Mouse (Mus musculus) embryonic fibroblast, embryonic 13.5 days (primary cell): ENCODE data around the gene Lmna. TPM values are rescaled to one million over a fixed set of nuclear protein-coding genes. Genes with fewer than 3 reads are reported as not detected.

Source experiments
- H3K27ac ChIP-seq: 2 replicates; pipeline ENCODE4 v1.5.1; 2012; ENCODE audit warnings: low read length, control low read depth, inconsistent platforms; ENCODE audit not compliant: insufficient read depth
- H3K4me1 ChIP-seq: 2 replicates; pipeline ENCODE4 v1.6.1; 2011; ENCODE audit warnings: low read length; ENCODE audit not compliant: control insufficient read depth, insufficient read depth
- H3K4me3 ChIP-seq: 2 replicates; pipeline ENCODE4 v1.5.1; 2011; ENCODE audit warnings: mild to moderate bottlenecking, control low read depth, low read length; ENCODE audit not compliant: insufficient read depth
- CTCF ChIP-seq: IDR thresholded peaks from 2 replicates; pipeline ENCODE4 v1.5.1; 2011; ENCODE audit warnings: mild to moderate bottlenecking, control low read depth, low read length, moderate library complexity, borderline replicate concordance; ENCODE audit not compliant: insufficient read depth
- POLR2A ChIP-seq: IDR thresholded peaks from 2 replicates; pipeline ENCODE4 v1.6.1; 2011; ENCODE audit warnings: low read depth, mild to moderate bottlenecking, control low read depth, low read length, moderate library complexity
- polyA plus RNA-seq: library from polyadenylated mRNA; stranded (reverse); fragments of >200 nt; gene quantifications from 2 replicates; pipeline ENCODE4 v1.2.4, GENCODE M21; 2011; ENCODE audit warnings: low read depth; ENCODE audit not compliant: missing spikeins, insufficient read length

Lmna gene
- polyA plus RNA-seq, 1 experiment: 401 TPM

DNA sequence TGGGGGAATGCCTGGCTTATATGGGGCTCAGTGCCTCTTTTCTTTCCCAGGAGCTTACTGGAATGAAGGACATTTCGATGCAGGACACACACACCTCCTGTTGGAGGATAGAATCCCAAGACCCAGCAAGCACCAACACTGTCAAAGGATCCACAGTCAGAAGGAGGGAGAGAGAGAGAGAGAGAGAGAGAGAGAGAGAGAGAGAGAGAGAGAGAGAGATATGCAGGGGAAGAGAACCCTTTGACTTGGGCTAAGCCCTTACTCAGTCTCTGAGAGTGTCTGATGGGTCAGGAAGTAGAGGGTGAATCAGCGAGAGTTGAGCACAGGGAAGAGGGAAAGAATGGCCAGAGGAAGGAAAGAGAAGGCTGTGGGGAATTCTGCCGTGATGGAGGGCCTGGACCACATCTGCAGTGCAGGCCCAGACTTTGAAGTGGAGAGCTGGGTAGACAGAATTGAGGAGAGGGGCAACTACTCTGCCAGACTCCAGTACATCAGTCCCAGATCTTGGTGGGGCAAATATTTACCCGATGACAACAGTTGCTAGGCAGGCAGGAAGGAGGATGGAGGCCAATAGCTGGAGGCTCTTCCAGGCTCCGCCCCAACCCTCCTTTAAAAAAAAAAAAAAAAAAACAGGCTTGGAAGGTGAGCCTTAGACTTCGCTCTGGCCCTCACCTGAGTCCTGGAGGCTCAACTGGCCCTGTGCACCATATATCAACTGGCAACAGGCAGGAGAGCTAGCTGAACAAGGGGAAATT, 2.6 kb upstream of the Lmna start:
- TF ChIP-seq POLR2A: peak; percentile 21; the same call in 1 of the 2 replicates
- TF ChIP-seq CTCF: no peak
- peaks cover 27% of the 10 kb centered on the region for H3K4me1 ChIP-seq
- peak overlapping the region; percentile 97 for H3K27ac ChIP-seq
- no peak overlapping the region for H3K4me3 ChIP-seq

DNA sequence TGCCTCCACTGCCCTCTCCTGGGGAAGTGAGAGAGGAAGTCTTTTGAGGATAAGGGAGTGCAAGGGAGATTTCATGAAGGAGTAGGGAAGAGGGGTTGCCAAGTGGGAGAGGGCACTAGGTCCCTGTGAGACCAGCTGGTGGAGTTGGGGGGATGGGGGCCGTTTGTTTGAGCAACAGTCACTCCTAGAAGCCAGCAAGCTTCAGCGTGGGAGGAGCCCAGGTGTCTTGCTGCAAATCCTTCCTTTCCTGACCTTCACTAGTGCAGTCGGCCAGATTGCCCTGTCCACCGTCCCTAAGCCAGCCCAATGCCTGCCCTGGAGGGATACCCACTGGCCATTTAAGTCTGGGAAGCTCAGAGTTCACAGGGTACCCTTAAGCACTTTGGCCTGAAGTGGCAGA, 1.8 kb upstream of the Lmna start:
- no peak overlapping the region for H3K4me3 ChIP-seq
- peak overlapping the region; percentile 97 for H3K27ac ChIP-seq
- peaks cover 27% of the 10 kb centered on the region for H3K4me1 ChIP-seq
- no peak for TF ChIP-seq POLR2A
- no peak for TF ChIP-seq CTCF

DNA sequence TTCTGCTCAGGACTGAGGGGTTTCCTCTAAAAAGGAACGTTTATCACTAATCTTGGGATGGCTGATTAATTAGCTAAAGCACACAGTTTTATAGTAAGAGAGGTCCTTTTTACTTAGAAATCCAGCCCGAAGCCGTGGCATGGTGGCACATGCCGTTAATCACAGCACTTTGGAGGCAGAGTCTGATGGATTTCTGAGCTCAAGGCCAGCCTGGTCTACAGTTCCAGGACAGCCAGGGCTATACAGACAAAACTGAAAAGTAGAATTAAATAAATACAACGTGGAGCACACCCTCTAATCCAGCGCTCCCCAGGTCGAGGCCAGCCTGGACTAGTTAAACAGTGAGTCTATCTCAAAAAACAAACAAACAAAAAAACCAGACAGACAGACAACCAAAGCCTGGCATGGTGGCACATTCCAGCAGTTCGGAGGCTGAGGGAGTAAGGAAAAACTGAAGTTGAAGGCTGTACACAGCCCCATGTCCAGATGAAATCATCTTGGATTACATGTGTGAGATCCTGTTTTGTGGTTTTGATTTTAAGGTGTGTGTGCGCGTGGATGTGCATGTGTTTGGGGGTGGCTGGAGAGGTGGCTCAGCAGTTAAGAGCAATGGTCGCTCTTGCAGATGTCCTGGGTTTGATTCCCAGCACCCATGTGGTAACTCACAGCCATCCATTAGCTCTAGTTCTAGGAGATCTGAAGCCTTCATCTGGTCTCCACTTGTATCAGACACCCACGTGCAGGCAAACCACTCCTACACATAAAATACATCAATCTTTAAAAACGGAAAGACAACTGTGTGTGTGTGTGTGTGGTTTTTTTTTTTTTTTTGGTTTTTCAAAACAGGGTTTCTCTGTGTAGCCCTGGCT, 899 bp upstream of the Lmna start:
- TF ChIP-seq POLR2A (no peak; the same call in 1 of the 2 replicates), CTCF (no peak)
- Histone ChIP-seq H3K27ac (peak overlapping the region; percentile 63), H3K4me3 (0 out of 2 replicates have a peak overlapping the region, but pooled peaks have one; percentile 7), H3K4me1 (peaks cover 27% of the 10 kb centered on the region)

DNA sequence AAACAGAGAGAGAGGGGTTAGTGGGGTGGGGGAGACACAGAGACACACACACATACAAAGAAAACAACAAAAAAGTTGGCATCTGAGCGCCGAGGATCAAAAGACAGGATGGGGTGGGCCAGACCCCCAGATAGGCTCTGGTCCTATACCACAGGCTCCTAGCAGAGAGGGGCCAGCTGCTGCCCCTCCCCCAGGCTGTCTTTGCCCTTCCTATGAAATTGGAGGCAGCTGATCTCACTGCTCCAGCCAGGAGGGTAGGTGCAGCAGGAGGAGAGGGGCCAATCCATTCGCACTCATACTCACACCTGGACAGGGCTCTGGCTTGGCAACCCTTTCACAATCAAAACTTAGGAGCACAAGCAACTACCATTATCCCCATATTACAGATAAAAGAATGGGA, 506 bp downstream of the Lmna start:
- peak overlapping the region; percentile 45 for H3K4me3 ChIP-seq
- peaks cover 37% of the 10 kb centered on the region for H3K4me1 ChIP-seq
- H3K27ac ChIP-seq: peak overlapping the region; percentile 75
- TF ChIP-seq CTCF (no peak), POLR2A (no peak)

DNA sequence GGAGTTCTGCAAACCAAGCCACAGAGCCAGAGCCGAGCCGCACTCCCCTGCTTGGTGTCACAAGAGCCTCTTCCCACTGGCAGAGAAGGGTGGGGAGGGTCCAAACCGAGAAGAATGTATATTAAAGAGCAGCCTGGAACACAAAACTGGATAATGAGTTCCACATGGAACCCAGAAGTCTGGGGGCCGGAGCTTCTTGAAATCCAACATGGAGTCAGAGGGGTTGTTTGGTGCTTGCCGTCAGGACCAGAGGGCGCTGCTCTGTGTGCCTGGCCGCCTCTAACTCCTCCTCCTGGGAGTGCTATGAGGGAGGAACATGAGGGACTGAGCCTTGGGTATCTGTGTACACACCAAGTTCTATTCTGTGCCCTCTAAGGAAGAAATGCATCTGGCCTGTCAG, 4.0 kb downstream of the Lmna start:
- Histone ChIP-seq H3K4me3 (no peak overlapping the region), H3K27ac (peak overlapping the region; percentile 55), H3K4me1 (peaks cover 20% of the 10 kb centered on the region)
- TF ChIP-seq CTCF (no peak), POLR2A (no peak)

DNA sequence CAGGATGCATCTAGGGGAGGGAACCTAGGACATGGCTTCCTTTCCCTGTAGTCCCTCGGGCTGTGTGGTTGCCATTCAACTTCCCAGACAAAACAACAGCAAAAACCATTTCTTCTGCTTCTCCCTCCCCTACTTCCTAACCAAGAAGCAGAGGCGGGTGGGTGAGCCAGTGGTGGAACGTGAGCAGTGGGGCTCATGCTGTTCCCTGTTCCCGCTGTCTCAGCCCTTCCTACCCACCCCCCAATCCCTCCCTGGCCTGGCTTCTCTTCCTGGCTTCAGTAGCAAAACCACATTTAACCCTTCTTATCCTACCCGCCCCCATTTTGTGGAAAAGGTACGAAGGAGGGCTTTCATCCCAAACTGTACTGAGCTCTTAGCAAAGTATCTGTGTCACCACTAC, 4.7 kb downstream of the Lmna start:
- Histone ChIP-seq H3K27ac (peak overlapping the region; percentile 55), H3K4me1 (peaks cover 13% of the 10 kb centered on the region), H3K4me3 (no peak overlapping the region)
- TF ChIP-seq POLR2A: no peak

DNA sequence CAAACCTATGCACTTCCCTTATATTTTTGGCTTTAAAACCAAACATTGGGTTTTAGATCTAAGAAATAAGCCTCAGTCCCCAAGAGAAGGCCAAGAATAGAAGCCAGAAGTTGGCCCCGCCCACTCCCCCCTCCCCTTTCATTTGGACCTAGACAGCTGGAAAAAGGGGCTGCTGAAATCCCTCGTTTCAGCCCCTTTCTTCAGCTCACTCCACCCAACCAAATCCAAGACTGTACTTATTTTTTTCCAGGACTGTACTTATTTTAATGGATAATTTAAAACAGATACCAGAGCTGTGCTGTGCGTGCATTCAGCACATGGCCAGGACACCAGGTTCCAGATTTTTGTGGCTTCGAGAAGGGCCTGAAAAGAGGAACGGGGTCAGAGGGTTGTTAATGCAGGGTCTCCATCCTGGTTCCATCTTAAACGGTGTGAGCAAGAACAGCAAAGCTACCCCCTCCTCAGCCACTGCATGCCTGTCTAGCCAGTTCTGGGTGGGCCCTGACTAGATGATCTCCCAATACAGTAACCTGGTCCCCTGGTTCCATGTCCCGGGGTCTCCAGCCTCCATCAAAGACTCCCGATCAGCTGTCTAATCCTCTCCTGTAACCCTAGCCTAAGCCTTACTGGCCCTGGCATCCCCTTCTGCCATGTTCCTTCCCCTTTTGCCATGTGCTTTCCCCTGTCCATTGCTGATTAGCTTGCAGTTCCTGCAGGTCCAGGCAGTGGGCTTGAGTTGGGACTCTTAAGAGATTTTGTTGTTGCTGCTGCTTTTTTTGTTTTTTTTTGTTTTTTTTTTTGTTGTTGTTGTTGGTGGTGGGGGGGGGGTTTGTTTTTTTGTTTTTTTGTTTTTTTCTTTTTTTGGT, 5.6 kb downstream of the Lmna start:
- peak overlapping the region; percentile 94 for H3K27ac ChIP-seq
- TF ChIP-seq POLR2A (no peak), CTCF (no peak)
- H3K4me1 ChIP-seq: peaks cover 13% of the 10 kb centered on the region
- H3K4me3 ChIP-seq: no peak overlapping the region

DNA sequence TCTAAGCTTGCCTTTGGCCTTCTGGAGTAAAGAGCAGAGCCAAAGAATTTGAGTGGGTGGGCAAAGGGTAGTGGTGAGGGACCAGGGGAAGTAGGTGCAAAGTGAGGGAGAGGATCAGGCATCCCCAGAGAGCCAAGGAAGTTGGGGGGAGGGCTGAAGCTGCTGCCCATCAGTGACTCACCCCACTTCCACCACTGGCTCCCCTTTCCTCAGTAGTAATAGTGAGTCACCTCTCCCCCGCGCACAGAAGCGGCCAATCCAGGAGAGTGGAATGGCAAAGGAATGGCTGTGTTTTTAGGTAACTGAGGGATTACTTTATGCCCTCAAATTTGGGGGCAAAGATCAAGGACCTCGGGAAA, 6.3 kb downstream of the Lmna start:
- Histone ChIP-seq H3K4me1 (peaks cover 13% of the 10 kb centered on the region), H3K4me3 (peak overlapping the region; percentile 19; the same call in 1 of the 2 replicates), H3K27ac (peak overlapping the region; percentile 94)
- no peak for TF ChIP-seq POLR2A
- TF ChIP-seq CTCF: no peak
